Mouse (Mus musculus): ENCODE measurements around the gene Psmd10.

The Psmd10 gene

GRCm38 (mm10) chrX:140956272-140956940 is at the start of gene Psmd10, which contains the start of gene Atg4a:
Psmd10 (minus strand) TSS chrX:140956728.
Atg4a (plus strand) TSS chrX:140956907.
- in situ Hi-C loops (cut with MboI; ENCODE audit: unreplicated experiment in 2 of 2), result no loop called here

GRCm38 (mm10) chrX:140998885-140999284 is 42.4 kb upstream of the Psmd10 start:
- in situ Hi-C loops (cut with MboI; ENCODE audit: unreplicated experiment in 2 of 2), result no loop called here

- in situ Hi-C loops (cut with MboI; ENCODE audit: unreplicated experiment in 2 of 2), result no loop called here
Observed at GRCm38 (mm10) chrX:140997912-140998545, 41.5 kb upstream of the Psmd10 start.

- in situ Hi-C loops (cut with MboI; ENCODE audit: unreplicated experiment in 2 of 2), result no loop called here
Observed at GRCm38 (mm10) chrX:140996909-140997516, 40.5 kb upstream of the Psmd10 start.

GRCm38 (mm10) chrX:140985256-140985655 is 28.7 kb upstream of the Psmd10 start:
- in situ Hi-C loops (cut with MboI; ENCODE audit: unreplicated experiment in 2 of 2), result no loop called here

GRCm38 (mm10) chrX:140984795-140985194 is 28.3 kb upstream of the Psmd10 start:
- in situ Hi-C loops (cut with MboI; ENCODE audit: unreplicated experiment in 2 of 2), result no loop called here

GRCm38 (mm10) chrX:140983206-140983960 is 26.9 kb upstream of the Psmd10 start:
- in situ Hi-C loops (cut with MboI; ENCODE audit: unreplicated experiment in 2 of 2), result no loop called here

GRCm38 (mm10) chrX:140980163-140980562 is 23.6 kb upstream of the Psmd10 start:
- in situ Hi-C loops (cut with MboI; ENCODE audit: unreplicated experiment in 2 of 2), result no loop called here

- in situ Hi-C loops (cut with MboI; ENCODE audit: unreplicated experiment in 2 of 2), result no loop called here
Observed at GRCm38 (mm10) chrX:140979546-140979945, 23.0 kb upstream of the Psmd10 start.

GRCm38 (mm10) chrX:140978943-140979342 is 22.4 kb upstream of the Psmd10 start:
- in situ Hi-C loops (cut with MboI; ENCODE audit: unreplicated experiment in 2 of 2), result no loop called here

GRCm38 (mm10) chrX:140956959-140957358 is 431 bp upstream of the Psmd10 start:
- in situ Hi-C loops (cut with MboI; ENCODE audit: unreplicated experiment in 2 of 2), result no loop called here

- in situ Hi-C loops (cut with MboI; ENCODE audit: unreplicated experiment in 2 of 2), result no loop called here
Observed at GRCm38 (mm10) chrX:140953618-140954017, 2.9 kb downstream of the Psmd10 start.

- in situ Hi-C loops (cut with MboI; ENCODE audit: unreplicated experiment in 2 of 2), result no loop called here
Observed at GRCm38 (mm10) chrX:140936271-140936670, 20.3 kb downstream of the Psmd10 start.

GRCm38 (mm10) chrX:140933263-140933662 is 23.3 kb downstream of the Psmd10 start:
- in situ Hi-C loops (cut with MboI; ENCODE audit: unreplicated experiment in 2 of 2), result no loop called here

- in situ Hi-C loops (cut with MboI; ENCODE audit: unreplicated experiment in 2 of 2), result no loop called here
Observed at GRCm38 (mm10) chrX:140932066-140932465, 24.5 kb downstream of the Psmd10 start.

- in situ Hi-C loops (cut with MboI; ENCODE audit: unreplicated experiment in 2 of 2), result no loop called here
Observed at GRCm38 (mm10) chrX:140921321-140921720, 35.2 kb downstream of the Psmd10 start.

- in situ Hi-C loops (cut with MboI; ENCODE audit: unreplicated experiment in 2 of 2), result no loop called here
Observed at GRCm38 (mm10) chrX:140907360-140907759, 49.2 kb downstream of the Psmd10 start, which contains the start of gene Vsig1. Vsig1 (plus strand) TSS chrX:140907608.

GRCm38 (mm10) chrX:140903487-140903886 is 53.0 kb downstream of the Psmd10 start:
- in situ Hi-C loops (cut with MboI; ENCODE audit: unreplicated experiment in 2 of 2), result no loop called here

All from v-Abl transformed pro-B cells (cell line).